Mouse (Mus musculus) midbrain, embryonic 12.5 days (tissue): ENCODE measurements at regions not wholly inside any gene's neighbourhood (a gene's known extent, or its start where the extent isn't known, plus 50 kb on each side); places are given as distances from the start of the nearest gene placed in this dataset.

ENCODE experiments used
- ATAC-seq: fragments of 200-750 bp; cut with Nextera tagmentation; 2 replicates; pipeline ENCODE4 v1.8.0; 2017; ENCODE audit warnings: low read depth, moderate TSS enrichment, moderate library complexity; ENCODE audit not compliant: low FRiP score
- H3K27ac ChIP-seq: fragments of 300-500 bp; sonication (generic); replicated peaks from 2 replicates; pipeline ENCODE4 v1.5.1; 2016; ENCODE audit warnings: mild to moderate bottlenecking
- H3K27me3 ChIP-seq: fragments of 300-500 bp; sonication (generic); 2 replicates; pipeline ENCODE4 v1.6.1; 2016; ENCODE audit warnings: mild to moderate bottlenecking
- H3K36me3 ChIP-seq: fragments of 300-500 bp; sonication (generic); 2 replicates; pipeline ENCODE4 v1.6.1; 2016
- H3K4me1 ChIP-seq: fragments of 300-500 bp; sonication (generic); 2 replicates; pipeline ENCODE4 v1.6.1; 2016
- H3K4me2 ChIP-seq: fragments of 300-500 bp; sonication (generic); replicated peaks from 2 replicates; pipeline ENCODE4 v1.6.1; 2016; ENCODE audit warnings: mild to moderate bottlenecking, moderate library complexity
- H3K4me3 ChIP-seq: fragments of 300-500 bp; sonication (generic); 2 replicates; pipeline ENCODE4 v1.5.1; 2016; ENCODE audit warnings: mild to moderate bottlenecking
- H3K9ac ChIP-seq: fragments of 300-500 bp; sonication (generic); replicated peaks from 2 replicates; pipeline ENCODE4 v1.6.1; 2016; ENCODE audit warnings: mild to moderate bottlenecking, moderate library complexity
- H3K9me3 ChIP-seq: fragments of 300-500 bp; sonication (generic); 2 replicates; pipeline ENCODE4 v1.6.1; 2016; ENCODE audit warnings: mild to moderate bottlenecking
- WGBS: fragments of 180-500 bp; shearing (Covaris S2); methylation state at CpG from one replicate; pipeline ENCODE4 v1.1.7; 2016; 5-methylcytosine and 5-hydroxymethylcytosine counted together

DNA sequence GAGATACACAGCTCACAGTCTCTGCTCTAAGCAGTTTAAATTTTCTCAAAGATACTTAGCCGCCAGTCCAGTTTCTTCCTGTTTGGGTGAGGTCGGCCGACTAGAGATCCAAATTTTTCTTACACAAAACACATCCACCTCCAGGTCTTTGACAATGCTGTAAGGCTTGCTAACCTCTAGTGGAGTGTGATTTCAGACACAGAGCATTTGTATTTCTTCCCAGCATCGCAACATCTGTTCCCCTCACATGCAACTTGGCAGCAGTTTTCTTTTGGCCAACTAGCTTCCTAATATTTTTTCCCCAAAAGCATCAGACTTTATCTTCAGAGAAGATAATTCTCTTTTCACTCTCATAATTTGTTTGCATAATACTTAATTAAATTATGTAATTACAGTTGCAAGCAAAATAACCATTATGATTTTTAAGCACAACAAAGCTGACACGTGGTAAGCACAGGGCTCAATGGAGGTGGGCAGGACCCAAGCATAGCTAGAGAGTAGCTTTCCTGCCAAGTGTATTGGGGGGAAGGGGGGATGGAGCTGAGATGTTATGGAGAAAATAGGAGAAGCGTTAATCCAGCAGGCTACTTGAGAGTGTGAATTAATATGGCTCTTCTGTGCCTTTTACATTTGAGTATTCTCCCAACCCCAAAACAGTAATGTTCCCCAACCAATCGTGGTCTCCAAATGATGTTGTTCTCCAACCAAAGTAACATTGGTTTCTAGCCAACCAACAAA is 276.9 kb downstream of the Cbln4 start:
- Histone ChIP-seq H3K9me3 (no peaks in the 10 kb centered on the region), H3K9ac (no peak overlapping the region), H3K4me2 (no peak overlapping the region), H3K27me3 (no peaks in the 10 kb centered on the region), H3K27ac (no peak overlapping the region), H3K4me1 (no peaks in the 10 kb centered on the region), H3K36me3 (no peaks in the 10 kb centered on the region), H3K4me3 (no peak overlapping the region)
- no peak for ATAC-seq
- 90% methylated on average over 7 of the region's 7 CpGs for WGBS

DNA sequence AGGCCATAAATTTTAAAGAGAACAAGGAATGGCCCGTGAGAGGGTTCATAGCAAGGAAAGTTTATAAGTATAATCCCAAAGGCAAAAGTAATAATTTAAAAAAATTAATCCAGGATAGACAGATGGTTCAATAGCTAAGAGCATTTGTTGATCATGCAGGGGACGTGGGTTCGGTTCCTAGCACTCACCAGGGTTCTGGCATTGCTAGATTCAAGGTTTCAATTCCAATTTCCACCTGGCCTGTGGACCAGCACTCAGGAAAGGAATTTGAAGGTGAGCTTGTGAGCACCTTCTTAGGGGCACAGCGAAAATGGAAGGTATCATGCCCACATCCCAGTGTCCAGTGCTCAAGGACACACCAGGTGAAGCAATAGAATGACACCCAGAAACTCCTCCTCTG is 278.2 kb downstream of the Cbln4 start:
- H3K4me2 ChIP-seq, result no peak overlapping the region
- H3K9ac ChIP-seq, result no peak overlapping the region
- ATAC-seq, result no peak
- H3K4me1 ChIP-seq, result no peaks in the 10 kb centered on the region
- H3K9me3 ChIP-seq, result no peaks in the 10 kb centered on the region
- H3K27me3 ChIP-seq, result no peaks in the 10 kb centered on the region
- WGBS, result 82% methylated on average over 4 of the region's 4 CpGs
- no peak overlapping the region for H3K4me3 ChIP-seq
- H3K27ac ChIP-seq, result no peak overlapping the region
- no peaks in the 10 kb centered on the region for H3K36me3 ChIP-seq

DNA sequence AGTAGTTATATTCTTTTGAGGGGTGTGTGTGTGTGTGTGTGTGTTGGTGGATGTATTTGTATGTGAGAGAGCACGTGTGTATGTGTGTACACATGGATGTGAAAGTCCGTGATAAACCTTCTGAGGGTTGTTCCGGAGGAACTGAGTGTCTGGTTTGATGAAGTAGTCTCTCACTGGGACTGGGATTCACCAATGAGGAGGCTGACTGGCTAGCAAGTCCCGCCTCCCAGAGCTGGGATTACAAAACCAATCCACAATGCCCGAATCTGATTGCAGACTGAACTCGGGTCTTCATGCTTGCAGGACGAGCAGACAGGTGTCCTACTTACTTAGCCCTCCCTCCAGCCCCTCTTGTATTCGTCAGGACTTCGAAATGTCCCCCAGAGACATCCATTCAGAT is 289.8 kb downstream of the Cbln4 start:
- Histone ChIP-seq H3K27me3 (no peaks in the 10 kb centered on the region), H3K9ac (no peak overlapping the region), H3K4me2 (no peak overlapping the region), H3K36me3 (no peaks in the 10 kb centered on the region), H3K9me3 (no peaks in the 10 kb centered on the region), H3K4me1 (no peaks in the 10 kb centered on the region), H3K27ac (no peak overlapping the region), H3K4me3 (no peak overlapping the region)
- no peak for ATAC-seq
- 78% methylated on average over 9 of the region's 9 CpGs for WGBS

GRCm38 (mm10) chr2:171747162-171747561 is 296.1 kb downstream of the Cbln4 start:
- H3K36me3 ChIP-seq, result no peaks in the 10 kb centered on the region
- 26% methylated on average over 1 of the region's 1 CpGs for WGBS
- 0 out of 2 replicates have a peak, but pooled peaks cover 4% of the 10 kb centered on the region for H3K9me3 ChIP-seq
- no peaks in the 10 kb centered on the region for H3K27me3 ChIP-seq
- H3K4me2 ChIP-seq, result no peak overlapping the region
- ATAC-seq, result no peak
- H3K4me1 ChIP-seq, result no peaks in the 10 kb centered on the region
- H3K27ac ChIP-seq, result no peak overlapping the region
- H3K9ac ChIP-seq, result no peak overlapping the region
- H3K4me3 ChIP-seq, result no peak overlapping the region

DNA sequence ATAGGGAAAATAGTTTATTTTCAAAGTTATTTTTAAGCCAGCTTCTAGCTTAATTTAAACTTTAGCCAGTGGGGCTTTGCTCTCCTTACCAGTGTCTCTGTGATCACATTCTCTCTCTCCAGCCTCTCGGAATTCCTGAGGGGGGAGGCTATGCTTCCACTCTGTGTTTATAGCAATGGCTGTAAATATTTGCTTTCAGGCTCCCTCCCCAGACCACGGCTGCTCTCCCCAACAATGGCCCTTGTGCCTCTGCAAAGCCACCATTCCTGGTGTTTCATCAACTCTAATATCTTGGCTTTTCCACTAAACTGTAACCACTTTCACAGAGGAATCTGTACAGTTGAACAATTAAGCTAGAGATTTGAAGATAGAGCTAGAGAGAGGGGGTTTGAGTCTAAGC is 300.2 kb downstream of the Cbln4 start:
- H3K4me1 ChIP-seq, result no peaks in the 10 kb centered on the region
- H3K4me2 ChIP-seq, result no peak overlapping the region

GRCm38 (mm10) chr2:171742706-171743105 is 300.6 kb downstream of the Cbln4 start:
- Histone ChIP-seq H3K36me3 (no peaks in the 10 kb centered on the region), H3K27me3 (no peaks in the 10 kb centered on the region), H3K4me2 (no peak overlapping the region), H3K4me3 (no peak overlapping the region), H3K27ac (no peak overlapping the region), H3K9me3 (0 out of 2 replicates have a peak, but pooled peaks cover 4% of the 10 kb centered on the region), H3K9ac (no peak overlapping the region), H3K4me1 (no peaks in the 10 kb centered on the region)
- 80% methylated on average over 11 of the region's 11 CpGs for WGBS
- ATAC-seq, result no peak

More for the DNA sequence above, 300.2 kb downstream of the Cbln4 start:
- ATAC-seq, result no peak
- Histone ChIP-seq H3K36me3 (no peaks in the 10 kb centered on the region), H3K27me3 (no peaks in the 10 kb centered on the region), H3K9ac (no peak overlapping the region), H3K27ac (no peak overlapping the region), H3K4me3 (no peak overlapping the region), H3K9me3 (0 out of 2 replicates have a peak, but pooled peaks cover 4% of the 10 kb centered on the region)
- WGBS, result 46% methylated on average over 2 of the region's 2 CpGs

- Histone ChIP-seq H3K9me3 (no peaks in the 10 kb centered on the region), H3K9ac (no peak overlapping the region), H3K27ac (no peak overlapping the region), H3K4me3 (no peak overlapping the region), H3K4me2 (no peak overlapping the region), H3K36me3 (no peaks in the 10 kb centered on the region), H3K4me1 (no peaks in the 10 kb centered on the region), H3K27me3 (no peaks in the 10 kb centered on the region)
- WGBS, result 92% methylated on average over 8 of the region's 8 CpGs
- no peak for ATAC-seq
These were observed 305.5 kb downstream of the Cbln4 start for GRCm38 (mm10) chr2:171737761-171738160.

GRCm38 (mm10) chr2:171735061-171735490 is 308.2 kb downstream of the Cbln4 start:
- H3K27ac ChIP-seq, result no peak overlapping the region
- H3K36me3 ChIP-seq, result no peaks in the 10 kb centered on the region
- H3K4me2 ChIP-seq, result no peak overlapping the region
- H3K4me3 ChIP-seq, result no peak overlapping the region
- no peak for ATAC-seq
- H3K4me1 ChIP-seq, result no peaks in the 10 kb centered on the region
- H3K9me3 ChIP-seq, result no peaks in the 10 kb centered on the region
- WGBS, result 91% methylated on average over 14 of the region's 14 CpGs
- H3K9ac ChIP-seq, result no peak overlapping the region
- H3K27me3 ChIP-seq, result no peaks in the 10 kb centered on the region

GRCm38 (mm10) chr2:171734634-171734987 is 308.7 kb downstream of the Cbln4 start:
- no peak overlapping the region for H3K4me2 ChIP-seq
- ATAC-seq, result no peak
- 89% methylated on average over 4 of the region's 4 CpGs for WGBS

DNA sequence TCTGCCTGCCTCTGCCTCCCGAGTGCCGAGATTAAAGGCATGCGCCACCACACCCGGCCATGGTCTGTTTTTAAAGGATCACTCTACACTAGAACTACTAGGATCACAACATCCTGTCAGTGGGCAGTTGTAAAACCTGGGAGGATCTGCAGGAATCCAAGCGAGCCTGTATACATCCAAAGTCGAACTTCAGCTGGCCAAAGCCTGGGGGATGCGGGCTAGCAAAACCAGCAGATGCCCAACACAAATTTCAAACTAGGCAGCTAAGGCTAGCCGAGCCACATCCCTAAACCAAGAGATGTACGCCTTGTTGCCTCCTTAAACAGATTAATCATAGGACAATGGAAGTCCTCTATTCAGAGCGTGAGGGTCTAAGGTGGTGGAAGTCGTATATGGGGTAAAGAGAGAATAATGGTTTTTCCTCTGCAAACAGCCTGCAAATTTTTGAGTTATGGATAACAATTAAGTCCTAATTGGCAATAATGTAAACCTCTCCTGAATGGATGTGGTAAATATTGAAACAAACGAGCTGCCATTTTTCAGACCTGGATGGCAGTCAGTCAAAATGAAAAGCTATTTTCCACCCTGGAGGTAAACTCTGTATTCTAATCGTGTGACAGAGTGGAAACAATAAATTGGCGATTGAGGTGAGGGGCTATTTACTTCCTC is 309.2 kb downstream of the Cbln4 start:
- Histone ChIP-seq H3K9ac (no peak overlapping the region), H3K4me1 (no peaks in the 10 kb centered on the region), H3K27me3 (no peaks in the 10 kb centered on the region), H3K4me3 (no peak overlapping the region), H3K9me3 (no peaks in the 10 kb centered on the region), H3K27ac (no peak overlapping the region), H3K4me2 (no peak overlapping the region), H3K36me3 (no peaks in the 10 kb centered on the region)
- WGBS, result 81% methylated on average over 14 of the region's 14 CpGs
- no peak for ATAC-seq

More at GRCm38 (mm10) chr2:171734634-171734987, 308.7 kb downstream of the Cbln4 start:
- no peaks in the 10 kb centered on the region for H3K4me1 ChIP-seq
- no peak overlapping the region for H3K4me3 ChIP-seq
- H3K27ac ChIP-seq, result no peak overlapping the region
- H3K36me3 ChIP-seq, result no peaks in the 10 kb centered on the region
- no peaks in the 10 kb centered on the region for H3K27me3 ChIP-seq
- no peaks in the 10 kb centered on the region for H3K9me3 ChIP-seq
- no peak overlapping the region for H3K9ac ChIP-seq

- Histone ChIP-seq H3K4me2 (no peak overlapping the region), H3K9me3 (no peaks in the 10 kb centered on the region; the same call in 1 of the 2 replicates), H3K4me1 (no peaks in the 10 kb centered on the region), H3K36me3 (no peaks in the 10 kb centered on the region), H3K4me3 (no peak overlapping the region), H3K27me3 (no peaks in the 10 kb centered on the region), H3K27ac (no peak overlapping the region), H3K9ac (no peak overlapping the region)
- WGBS, result 76% methylated on average over 5 of the region's 5 CpGs
- no peak for ATAC-seq
These were observed 324.0 kb downstream of the Cbln4 start for GRCm38 (mm10) chr2:171719269-171719668.

GRCm38 (mm10) chr2:171718855-171719254 is 324.4 kb downstream of the Cbln4 start:
- Histone ChIP-seq H3K36me3 (no peaks in the 10 kb centered on the region), H3K4me1 (no peaks in the 10 kb centered on the region), H3K4me3 (no peak overlapping the region), H3K9me3 (no peaks in the 10 kb centered on the region), H3K9ac (no peak overlapping the region), H3K27me3 (no peaks in the 10 kb centered on the region), H3K27ac (no peak overlapping the region), H3K4me2 (no peak overlapping the region)
- ATAC-seq, result no peak
- WGBS, result 89% methylated on average over 5 of the region's 5 CpGs
